Mouse (Mus musculus): ENCODE results near the gene Stk4.

DNA sequence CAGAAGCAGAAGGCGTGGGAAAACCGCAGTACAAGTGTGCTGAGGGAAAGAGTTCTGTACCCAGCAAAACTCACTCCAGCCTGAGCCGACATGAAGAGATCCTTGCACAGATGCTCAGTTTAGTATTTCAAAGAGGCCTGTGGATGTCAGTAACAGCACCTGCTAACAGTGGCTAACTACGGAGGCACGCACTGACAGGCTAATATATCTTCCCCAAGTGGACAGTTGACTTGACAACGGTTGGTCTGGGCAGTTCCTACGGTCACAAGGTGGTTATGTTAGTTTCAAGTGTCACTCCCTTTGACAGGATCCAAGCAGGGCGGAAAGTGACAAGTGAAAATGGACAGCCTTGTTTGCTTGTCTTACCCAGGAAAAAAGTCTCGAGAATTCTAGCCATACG is 12.1 kb downstream of the Stk4 start:
- TF ChIP-seq POLR2A (IDR thresholded peaks at IDR 0.05; ENCODE audit: low read depth, low read length) (no peak), CTCF (IDR thresholded peaks at IDR 0.05; ENCODE audit: extremely low read depth, insufficient read length, insufficient replicate concordance, low read depth, low read length) (no peak)
